ENCODE assay signal across 11 mouse cellular contexts in the genomic region with DNA sequence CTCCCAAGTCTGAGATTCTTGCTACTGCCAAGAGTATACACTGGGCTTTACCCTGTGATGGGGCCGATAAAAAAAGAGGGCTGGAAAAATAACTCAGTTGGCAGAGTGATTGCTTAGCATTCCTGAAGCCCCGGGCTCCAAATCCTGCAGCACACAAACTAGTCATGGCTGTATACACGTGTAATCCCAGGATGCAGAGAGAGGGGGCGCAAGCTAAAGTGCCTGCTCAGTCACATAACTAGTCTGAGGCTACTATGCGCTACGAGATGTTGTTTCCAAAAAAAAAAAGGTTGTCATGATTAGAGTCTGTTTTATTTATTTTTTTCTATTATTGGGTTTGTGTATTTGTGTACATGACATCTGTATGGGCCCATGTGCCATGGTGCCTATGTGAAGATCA.
DNase-seq lines count a peak whose midpoint lies in the region; ATAC-seq and TF ChIP-seq lines count a peak whose summit lies in the region.
"Had no signal": no experiment of that assay in that cellular context is flagged by ENCODE, and none has a peak within 500 bp of the region (broad histone marks: within the 10 kb centered on the region; RNA-seq: fewer than 3 reads in every experiment).

No protein-coding gene starts in this region.

- DNase-seq in gastrocnemius, postnatal 10 days: peak; percentile 36
- DNase-seq in gastrocnemius, postnatal 4 days (ENCODE audit: low spot score in 2 of 2): no peak
- DNase-seq in lung, postnatal 10 days: peak; percentile 56
- DNase-seq in lung, adult 2 months: no peak
- DNase-seq in thymus, postnatal 25 days: peak; percentile 26
- no peak for DNase-seq in layer of hippocampus, adult 9-10 months (ENCODE audit: low spot score)

- TF ChIP-seq CTCF in lung, adult 2 months (IDR thresholded peaks at IDR 0.05; ENCODE audit: insufficient read depth, low read length): no peak
- TF ChIP-seq CTCF in cortical plate, adult 2 months (IDR thresholded peaks at IDR 0.05; ENCODE audit: extremely low read depth, insufficient read depth, low read length): 0 out of 2 replicates have a peak, but pooled peaks have one; percentile 18

- TF ChIP-seq POLR2A in lung, adult 2 months (IDR thresholded peaks at IDR 0.05; ENCODE audit: borderline replicate concordance, extremely low read depth, low read depth, low read length): no peak
- TF ChIP-seq POLR2A in cortical plate, adult 2 months (IDR thresholded peaks at IDR 0.05; ENCODE audit: extremely low read depth, insufficient read depth, low read length): no peak

- H3K4me1 ChIP-seq in lung, adult 2 months (ENCODE audit: control insufficient read depth, insufficient read depth, low read length): no peaks in the 10 kb centered on the region
- no peaks in the 10 kb centered on the region; the same call in 1 of the 2 replicates for H3K4me1 ChIP-seq in cortical plate, adult 2 months (ENCODE audit: control insufficient read depth, insufficient read depth, low read length)
- H3K4me1 ChIP-seq: liver, embryonic 15.5 days had no signal

- 74% methylated on average over 6 of the region's 6 CpGs for whole genome bisulfite sequencing in lung, adult 2 months

- no peak overlapping the region for H3K4me3 ChIP-seq in lung, adult 2 months (replicated peaks; ENCODE audit: extremely low read depth, low read depth, low read length)
- H3K4me3 ChIP-seq in cortical plate, adult 2 months (ENCODE audit: insufficient read depth, low read length): no peak overlapping the region
- H3K4me3 ChIP-seq: erythroblast, embryonic 14.5 days; liver, embryonic 15.5 days had no signal

- no peak overlapping the region for H3K27ac ChIP-seq in cortical plate, adult 2 months (ENCODE audit: insufficient read depth, low read length)
- H3K27ac ChIP-seq: liver, embryonic 15.5 days had no signal

- no peak for ATAC-seq in activated CD4-positive, CD25-positive, alpha-beta regulatory T cell, adult 4 months
- ATAC-seq: hindbrain, embryonic 16.5 days had no signal

Comparison
In these comparisons a context has a peak if more than half of its experiments do, and no peak if none do; other contexts are left out.
1. DNase-seq: peak in gastrocnemius, postnatal 10 days (single experiment), lung, postnatal 10 days (single experiment) and thymus, postnatal 25 days (single experiment); none in gastrocnemius, postnatal 4 days (0 of 2), lung, adult 2 months (single experiment) and layer of hippocampus, adult 9-10 months (single experiment).